Mouse (Mus musculus) urinary bladder, postnatal 36 days (tissue): ENCODE data around the gene Lhfpl2.
"Not testable (repeated sequence)": the region's sequence is repeated elsewhere in the genome, so short reads cannot be mapped to it uniquely, and the experiment has no call there.

Source experiments
- DNase-seq, 2 experiments: peaks; one replicate each; pipeline ENCODE4 v3.0.0; 2022; ENCODE audit warnings: low spot score in 2 of 2, mixed read lengths in 1 of 2

The Lhfpl2 gene

DNA sequence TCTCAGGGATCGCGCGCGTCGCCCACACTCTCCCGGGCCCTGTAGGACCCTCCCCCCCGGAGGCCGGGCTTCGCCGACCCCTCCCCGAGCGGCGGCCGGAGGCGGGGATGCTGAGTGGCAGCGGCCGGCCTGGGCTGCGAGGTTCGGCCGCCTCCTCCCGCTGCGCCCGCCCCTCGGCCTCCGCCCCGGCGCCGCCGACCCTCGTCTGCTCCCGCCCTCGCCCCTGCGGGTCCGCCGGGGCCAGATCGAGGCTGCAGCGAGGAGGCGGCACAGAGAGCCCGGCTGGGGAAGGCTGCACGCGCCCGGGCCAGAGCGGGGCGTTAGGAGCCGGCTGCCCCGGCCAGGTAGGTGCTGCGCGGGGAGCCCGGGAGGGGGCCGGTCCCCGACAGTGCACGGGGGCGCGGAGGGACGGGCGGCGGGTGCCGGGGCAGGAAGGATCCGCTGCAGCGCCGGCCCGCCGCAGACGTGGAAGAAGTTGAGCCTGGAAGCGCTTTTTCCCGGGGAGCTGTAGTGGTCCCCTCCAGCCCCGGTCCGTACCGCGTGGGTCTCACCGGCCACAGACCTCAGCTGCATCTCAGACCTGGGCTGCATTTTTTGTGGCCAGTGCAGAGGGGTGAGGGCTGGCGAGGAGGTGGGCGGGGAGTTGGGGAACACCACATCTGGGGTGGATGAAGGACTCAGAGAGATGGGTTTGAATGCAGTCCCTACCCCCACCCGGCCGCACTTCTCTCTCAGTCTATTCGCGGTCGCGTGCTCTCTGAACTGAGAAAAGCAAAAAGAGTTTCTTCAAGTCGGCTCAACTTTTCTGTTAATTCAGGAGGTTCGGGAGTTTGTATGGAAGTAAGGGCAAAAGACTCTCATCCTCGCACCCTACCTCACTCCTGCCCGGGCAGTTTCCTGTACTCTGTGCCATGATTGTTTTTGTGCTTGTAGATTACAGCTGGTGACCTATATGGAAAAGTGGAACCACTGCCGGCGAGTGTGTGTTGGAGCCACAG, at the start of gene Lhfpl2:
Gene Lhfpl2 (plus strand): TSS at position 234 of the 998 bp plus-strand sequence.
- peak; percentile 17 to 33 for DNase-seq

GRCm38 (mm10) chr13:94011996-94012575, 45.5 kb upstream of the Lhfpl2 start:
- DNase-seq: no peak

DNA sequence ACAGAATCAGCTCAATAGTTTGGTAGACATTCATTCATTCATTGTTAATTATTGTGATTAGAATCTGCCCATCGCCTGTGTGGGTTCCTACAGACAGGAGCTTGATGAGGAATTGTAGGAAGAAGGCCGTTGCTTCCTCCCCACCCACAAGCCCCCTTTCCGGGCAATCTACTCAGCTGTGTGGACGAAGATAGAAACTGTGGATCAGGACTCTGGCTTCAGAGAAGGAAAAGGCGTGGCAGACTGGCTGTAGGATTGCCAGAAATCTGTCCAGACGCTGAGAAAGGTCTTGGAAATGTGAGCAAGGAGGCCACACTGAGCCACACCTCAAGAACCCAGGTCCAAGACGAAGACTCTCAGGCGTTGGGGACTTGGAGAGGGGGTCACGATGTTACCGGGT, 43.6 kb upstream of the Lhfpl2 start:
- no peak for DNase-seq

GRCm38 (mm10) chr13:94024575-94024974, 33.0 kb upstream of the Lhfpl2 start:
- not testable (repeated sequence) for DNase-seq

- no peak for DNase-seq
Measured at GRCm38 (mm10) chr13:94029147-94029546, 28.4 kb upstream of the Lhfpl2 start.

DNA sequence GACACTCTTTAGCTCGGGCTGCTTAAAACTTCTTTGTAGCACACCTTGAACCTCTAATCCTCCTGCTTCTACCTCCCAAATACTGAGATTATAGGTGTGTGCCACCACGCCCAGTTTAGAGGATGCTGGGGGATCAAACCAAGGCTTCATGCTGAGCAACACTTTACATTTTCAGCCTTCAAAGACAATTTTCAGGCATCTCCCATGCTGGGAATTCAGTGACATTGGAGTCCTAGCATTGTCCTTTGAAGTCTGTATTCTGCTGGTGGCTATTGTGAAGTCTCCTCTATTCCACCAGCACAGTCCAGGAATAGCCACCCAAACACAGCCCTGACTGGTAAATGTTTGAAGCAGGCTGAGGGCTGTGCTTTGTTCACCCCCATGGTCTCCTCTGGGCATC, 27.0 kb upstream of the Lhfpl2 start:
- DNase-seq: no peak

- no peak for DNase-seq
Measured at GRCm38 (mm10) chr13:94037313-94038051, 20.1 kb upstream of the Lhfpl2 start.

- no peak for DNase-seq
Measured at GRCm38 (mm10) chr13:94038052-94038340, 19.6 kb upstream of the Lhfpl2 start.

- no peak for DNase-seq
Measured at GRCm38 (mm10) chr13:94050036-94050435, 7.6 kb upstream of the Lhfpl2 start.

DNA sequence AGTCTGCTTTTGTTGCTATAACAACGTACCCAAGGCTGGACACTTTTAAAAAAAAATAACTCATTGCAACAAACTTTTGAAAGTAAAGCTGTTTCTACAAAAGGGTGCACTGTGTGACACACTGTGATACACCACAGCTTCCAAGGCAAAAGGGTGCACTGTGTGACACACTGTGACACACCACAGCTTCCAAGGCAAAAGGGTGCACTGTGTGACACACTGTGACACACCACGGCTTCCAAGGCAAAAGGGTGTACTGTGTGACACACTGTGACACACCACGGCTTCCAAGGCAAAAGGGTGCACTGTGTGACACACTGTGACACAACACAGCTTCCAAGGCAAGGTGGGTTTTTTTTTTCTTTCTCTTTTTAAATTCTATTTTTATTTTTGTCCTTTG, 6.8 kb upstream of the Lhfpl2 start:
- no peak for DNase-seq

GRCm38 (mm10) chr13:94057036-94057562, 497 bp upstream of the Lhfpl2 start:
- DNase-seq: no peak

DNA sequence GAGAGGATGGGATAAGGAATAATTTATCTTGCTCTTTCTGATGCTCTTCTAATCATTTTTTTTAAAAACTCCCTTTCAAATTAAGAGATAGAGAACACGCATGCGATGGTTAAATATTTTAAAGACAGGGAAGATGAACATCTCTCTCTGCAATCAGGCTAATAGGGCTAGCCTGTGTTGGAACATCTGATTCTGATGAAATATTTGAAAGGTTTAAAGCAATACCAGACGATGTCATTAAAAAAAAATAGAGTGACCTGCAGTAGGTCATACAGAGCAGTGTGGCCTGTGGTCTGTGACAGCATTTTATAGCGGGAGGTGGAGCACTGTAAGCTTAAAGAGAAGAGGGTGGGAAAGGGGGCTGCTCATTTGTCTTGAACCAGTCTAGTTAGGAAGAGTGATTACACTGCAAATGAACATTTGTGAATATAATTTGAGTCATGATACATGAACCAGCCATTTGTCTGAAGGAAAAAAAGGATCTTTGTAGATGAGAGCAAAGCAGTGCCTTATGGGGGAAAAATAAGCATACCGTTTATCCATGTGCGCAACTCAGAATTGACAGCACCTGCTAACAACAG, 1.1 kb downstream of the Lhfpl2 start:
- no peak for DNase-seq

DNA sequence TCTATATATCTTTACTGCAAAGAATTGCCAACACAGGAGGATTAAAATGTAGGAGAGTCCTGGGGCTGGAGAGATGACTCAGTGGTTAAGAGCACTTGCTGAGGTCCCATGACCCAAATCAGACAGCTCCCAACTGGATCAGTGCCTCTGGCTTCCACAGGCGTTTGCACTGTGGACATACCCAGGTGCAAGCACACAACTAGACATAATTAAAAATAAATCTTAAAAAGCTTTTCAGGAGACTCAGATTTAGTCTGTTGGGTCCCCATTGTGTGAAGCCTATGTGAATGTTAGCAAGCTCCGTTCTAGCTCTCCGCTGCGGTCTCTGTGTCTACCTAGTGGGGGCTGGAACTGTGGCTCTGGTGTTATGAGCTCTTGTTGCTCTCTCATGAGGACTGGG, 1.8 kb downstream of the Lhfpl2 start:
- DNase-seq: no peak

DNA sequence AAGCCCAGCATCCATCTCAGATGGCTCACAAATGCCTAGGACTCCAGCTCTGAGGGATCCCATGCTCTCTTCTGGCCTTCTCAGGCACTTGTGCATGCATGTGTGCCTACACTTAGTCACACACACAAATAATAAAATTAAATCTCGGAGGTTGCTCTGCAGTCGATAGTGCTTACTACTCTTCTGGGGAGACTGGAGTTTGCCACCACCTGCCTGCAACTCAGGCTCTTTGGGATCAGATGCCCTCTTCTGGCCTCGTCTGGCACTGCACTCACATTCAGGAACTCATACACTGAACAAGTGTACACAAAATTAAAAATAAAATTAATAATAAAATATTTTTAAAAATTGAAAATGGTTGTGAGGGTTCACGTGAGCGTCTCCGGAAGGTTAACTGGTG, 2.2 kb downstream of the Lhfpl2 start:
- DNase-seq: no peak

DNA sequence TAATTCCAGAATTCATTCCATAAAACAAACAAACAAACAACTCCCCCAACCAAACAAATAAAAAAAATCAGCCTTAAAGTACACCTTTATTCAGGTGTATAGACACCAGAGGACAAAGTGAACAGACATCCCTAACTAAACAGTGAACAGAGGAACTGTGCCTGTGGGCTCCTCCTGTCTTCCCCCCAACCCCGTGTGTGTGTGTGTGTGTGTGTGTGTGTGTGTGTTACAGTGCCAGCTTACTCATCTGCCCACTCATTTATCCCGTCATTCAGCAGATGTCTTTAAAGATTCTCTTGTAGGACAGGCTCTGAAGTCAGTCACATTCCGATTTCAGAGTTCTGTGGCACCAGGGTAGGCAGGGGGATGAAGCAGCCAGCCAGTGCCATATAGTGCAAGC, 2.9 kb downstream of the Lhfpl2 start:
- DNase-seq: no peak

DNA sequence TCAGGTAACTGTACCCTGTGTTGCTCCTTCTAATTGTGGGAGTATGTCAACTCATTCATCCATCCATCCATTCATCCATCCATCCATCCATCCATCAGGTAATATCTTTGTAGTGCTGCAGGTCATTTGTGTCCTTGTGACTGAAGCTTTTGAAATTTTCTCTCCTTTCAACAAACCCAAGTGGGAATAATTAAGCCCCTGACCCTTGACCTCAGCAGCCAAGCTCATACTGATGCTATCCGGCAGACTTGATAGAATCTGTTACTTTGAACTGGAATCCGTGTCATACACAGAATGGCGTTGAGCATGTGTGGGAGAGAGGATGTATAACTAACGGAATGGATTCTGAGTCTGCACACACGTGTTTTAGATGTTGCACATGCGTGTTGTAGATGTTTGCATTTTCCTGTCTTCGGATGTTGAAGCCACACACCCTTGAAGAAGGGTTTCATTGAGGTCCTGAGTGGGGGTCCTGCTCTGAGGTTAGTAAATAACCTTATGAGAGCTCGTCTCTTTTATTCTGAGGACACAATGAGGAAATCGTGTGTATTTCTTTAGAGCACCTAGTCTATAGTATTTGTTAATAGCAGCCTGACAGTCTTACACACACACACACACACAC, 3.8 kb downstream of the Lhfpl2 start:
- no peak for DNase-seq

GRCm38 (mm10) chr13:94062349-94063111, 4.9 kb downstream of the Lhfpl2 start:
- peak; percentile 53 to 60 for DNase-seq

- DNase-seq: no peak
Measured at GRCm38 (mm10) chr13:94063156-94063555, 5.6 kb downstream of the Lhfpl2 start.

DNA sequence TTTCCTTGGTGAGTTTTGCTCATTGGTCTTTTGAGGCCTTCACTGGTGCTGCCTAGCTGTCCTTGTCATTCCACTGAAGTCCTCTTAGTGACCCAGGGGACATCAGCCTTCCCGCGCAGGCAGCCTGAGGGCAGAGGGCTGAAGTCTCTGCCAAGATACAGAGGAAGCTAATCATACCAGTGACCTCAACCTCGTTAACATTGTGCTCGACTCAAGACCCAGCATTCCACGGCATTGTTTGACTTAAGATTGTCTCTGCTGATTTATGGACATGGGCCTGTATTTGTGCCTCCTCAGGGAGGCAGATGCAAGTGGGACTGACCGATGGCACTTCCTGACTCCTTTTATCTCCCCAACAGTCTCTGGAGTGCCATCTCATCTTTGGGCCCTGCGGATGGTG, 7.0 kb downstream of the Lhfpl2 start:
- DNase-seq: no peak

DNA sequence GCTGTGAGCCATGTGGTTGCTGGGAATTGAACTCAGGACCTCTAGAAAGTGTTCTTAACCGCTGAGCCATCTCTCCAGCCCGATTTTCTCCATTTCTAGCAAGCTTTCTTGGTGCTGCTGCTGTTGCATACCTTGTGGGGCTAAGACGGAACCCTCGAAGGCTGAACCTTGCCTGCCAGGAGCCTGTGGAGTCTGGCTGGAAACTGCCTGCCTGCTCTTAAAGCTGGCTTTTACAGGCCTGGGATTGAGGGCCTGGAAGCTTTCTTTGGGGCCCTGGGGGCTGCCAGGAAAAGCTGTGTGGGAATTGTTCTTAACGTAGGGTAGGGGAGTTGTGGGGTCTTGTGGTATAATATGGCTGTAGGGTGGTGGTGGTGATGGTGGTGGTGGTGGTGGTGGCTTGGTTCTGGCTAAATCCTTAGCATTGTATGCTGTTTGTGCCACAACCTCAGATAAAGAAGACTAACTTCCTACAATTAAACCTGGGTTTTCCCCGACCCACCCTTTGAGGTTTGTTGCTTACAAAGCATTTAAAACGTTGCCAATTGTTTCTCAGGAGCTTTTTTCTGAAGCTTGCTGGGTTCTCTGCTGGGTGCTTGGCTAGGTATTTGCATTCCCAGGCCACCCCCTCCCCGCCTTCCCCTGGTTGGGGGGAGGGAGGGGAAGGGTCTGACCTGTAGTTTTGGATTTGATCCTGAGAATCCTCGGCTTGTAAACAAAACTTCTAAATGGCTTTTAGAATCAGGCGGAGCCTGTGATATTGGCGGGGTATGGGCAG, 7.9 kb downstream of the Lhfpl2 start:
- no peak for DNase-seq
